Mouse (Mus musculus): Measurements from ENCODE around the gene Mrpl45. TPM values are rescaled to one million over a fixed set of nuclear protein-coding genes. Genes with fewer than 3 reads are reported as not detected.

Gene Mrpl45
- total RNA-seq, 4 experiments from 2014 or later = 49.9 to 64.7 (median 56.9) TPM

GRCm38 (mm10) chr11:97333044-97333443 lies 17.5 kb downstream of the Mrpl45 start:
- no peak for DNase-seq (ENCODE audit: low spot score)

GRCm38 (mm10) chr11:97333896-97334295 lies 18.4 kb downstream of the Mrpl45 start:
- no peak for DNase-seq (ENCODE audit: low spot score)

- DNase-seq (ENCODE audit: low spot score) = no peak
Observed at GRCm38 (mm10) chr11:97334400-97334799, 18.9 kb downstream of the Mrpl45 start.

GRCm38 (mm10) chr11:97336238-97336637 lies 20.7 kb downstream of the Mrpl45 start:
- DNase-seq (ENCODE audit: low spot score) = no peak

- no peak for DNase-seq (ENCODE audit: low spot score)
Observed at GRCm38 (mm10) chr11:97336751-97337345, 21.3 kb downstream of the Mrpl45 start.

- DNase-seq (ENCODE audit: low spot score) = no peak
Observed at GRCm38 (mm10) chr11:97337363-97337762, 21.8 kb downstream of the Mrpl45 start.

GRCm38 (mm10) chr11:97338302-97338976 lies 22.9 kb downstream of the Mrpl45 start:
- no peak for DNase-seq (ENCODE audit: low spot score)

GRCm38 (mm10) chr11:97338977-97339315 lies 23.4 kb downstream of the Mrpl45 start:
- DNase-seq (ENCODE audit: low spot score) = no peak

- no peak for DNase-seq (ENCODE audit: low spot score)
Observed at GRCm38 (mm10) chr11:97343175-97343574, 27.7 kb downstream of the Mrpl45 start.

GRCm38 (mm10) chr11:97343619-97344018 lies 28.1 kb downstream of the Mrpl45 start:
- no peak for DNase-seq (ENCODE audit: low spot score)

GRCm38 (mm10) chr11:97345446-97345845 lies 29.9 kb downstream of the Mrpl45 start:
- no peak for DNase-seq (ENCODE audit: low spot score)

GRCm38 (mm10) chr11:97346383-97346782 lies 30.9 kb downstream of the Mrpl45 start:
- DNase-seq (ENCODE audit: low spot score) = no peak

- no peak for DNase-seq (ENCODE audit: low spot score)
Observed at GRCm38 (mm10) chr11:97347291-97347690, 31.8 kb downstream of the Mrpl45 start.

GRCm38 (mm10) chr11:97350035-97350434 lies 34.5 kb downstream of the Mrpl45 start:
- DNase-seq (ENCODE audit: low spot score) = no peak

- no peak for DNase-seq (ENCODE audit: low spot score)
Observed at GRCm38 (mm10) chr11:97352027-97352684, 36.6 kb downstream of the Mrpl45 start, which contains the start of gene Gpr179. Gene Gpr179 (minus strand): TSS chr11:97352077.

- DNase-seq (ENCODE audit: low spot score) = no peak
Observed at GRCm38 (mm10) chr11:97352935-97353597, 37.5 kb downstream of the Mrpl45 start.

- DNase-seq (ENCODE audit: low spot score) = no peak
Observed at GRCm38 (mm10) chr11:97354646-97355045, 39.1 kb downstream of the Mrpl45 start.

- no peak for DNase-seq (ENCODE audit: low spot score)
Observed at GRCm38 (mm10) chr11:97355247-97355646, 39.7 kb downstream of the Mrpl45 start.

- peak; percentile 84 for DNase-seq (ENCODE audit: low spot score)
Observed at GRCm38 (mm10) chr11:97357663-97358062, 42.1 kb downstream of the Mrpl45 start.

GRCm38 (mm10) chr11:97361948-97362648 lies 46.6 kb downstream of the Mrpl45 start, which contains the start of gene Socs7:
Gene Socs7 (plus strand): TSS chr11:97362551.
- peak; percentile 94 for DNase-seq (ENCODE audit: low spot score)

- no peak for DNase-seq (ENCODE audit: low spot score)
Observed at GRCm38 (mm10) chr11:97362649-97362942, 47.1 kb downstream of the Mrpl45 start.
